Mouse (Mus musculus): ENCODE results near the gene Scd3.

DNA sequence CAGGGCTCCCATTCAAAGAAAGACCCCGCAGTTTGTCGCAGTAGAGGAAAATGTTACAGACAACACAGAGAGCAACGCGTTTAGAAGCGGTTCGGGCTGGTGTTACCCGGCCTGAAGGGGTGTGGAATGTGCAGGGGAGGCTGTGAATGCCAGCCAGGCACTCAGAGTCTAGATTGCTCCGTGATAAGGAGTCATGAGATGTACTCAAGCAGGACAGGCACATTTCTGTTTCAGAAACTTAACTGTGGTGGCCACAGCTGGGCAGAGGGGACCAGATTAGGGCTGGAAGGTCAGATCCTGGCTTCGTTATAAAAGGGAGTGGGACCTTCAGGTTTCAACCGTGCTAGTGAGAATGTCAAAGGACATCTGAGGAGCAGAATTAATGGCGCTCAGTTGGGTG lies 81.7 kb downstream of the Scd3 start:
- TF ChIP-seq CTCF (IDR thresholded peaks at IDR 0.05; ENCODE audit: insufficient read depth, low read depth, low read length) (no peak), POLR2A (IDR thresholded peaks at IDR 0.05; ENCODE audit: insufficient read depth, low read depth, low read length) (no peak)

Measured in olfactory bulb, adult 2 months (tissue).